Mouse (Mus musculus) left cerebral cortex, adult 8-10 months (tissue): ENCODE data around the gene Cep83. TPM values are rescaled to one million over a fixed set of nuclear protein-coding genes. Genes with fewer than 3 reads are reported as not detected.

ENCODE experiments used
- DNase-seq, 2 experiments: peaks; one replicate each; pipeline ENCODE4 v3.0.0; 2022; ENCODE audit warnings: low spot score in 2 of 2
- total RNA-seq, 4 experiments: library from RNA; stranded (reverse); gene quantifications; 2 replicates each; pipeline ENCODE4 v1.2.4; 2022

Gene Cep83
- total RNA-seq, 4 experiments from 2014 or later = 34.9 to 37.2 (median 36.8) TPM

DNA sequence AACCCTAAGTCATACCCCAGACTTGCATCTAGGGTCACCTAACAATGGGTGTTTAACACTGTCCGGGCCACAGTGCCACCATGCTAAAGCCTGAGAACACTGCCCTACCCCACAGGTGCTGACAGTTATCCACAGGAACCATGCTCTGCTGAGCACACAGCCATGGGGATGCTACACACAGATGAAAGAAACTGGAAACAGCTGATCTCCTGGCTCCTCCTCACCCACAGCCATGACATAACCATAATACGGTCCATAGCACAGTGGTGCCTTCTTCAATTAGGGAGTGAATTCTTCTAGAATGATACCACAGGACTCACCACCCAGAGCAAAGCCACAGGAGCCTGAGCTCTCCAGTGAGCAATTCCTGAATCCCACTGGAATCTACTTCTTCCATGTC is 137.5 kb downstream of the Cep83 start:
- DNase-seq = no peak

DNA sequence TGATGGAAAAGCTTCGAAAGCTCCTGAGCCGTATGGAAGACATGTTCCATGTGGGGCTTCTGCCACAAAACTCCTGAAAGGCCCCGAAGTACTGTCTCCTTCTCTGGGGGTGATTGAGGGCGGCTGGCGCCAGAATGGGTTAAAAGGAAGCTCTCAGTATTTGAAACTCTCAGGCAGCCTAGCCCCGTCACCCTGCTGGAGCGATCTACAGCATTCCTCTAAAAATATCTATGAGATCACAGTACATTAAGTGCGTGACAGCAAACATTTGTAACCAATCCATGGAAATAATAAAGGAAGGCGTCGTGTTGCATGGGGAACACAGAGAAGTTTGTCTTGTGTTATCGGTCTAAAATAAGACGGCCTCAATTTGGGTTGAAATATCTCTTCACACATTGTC is 138.0 kb downstream of the Cep83 start:
- no peak for DNase-seq

DNA sequence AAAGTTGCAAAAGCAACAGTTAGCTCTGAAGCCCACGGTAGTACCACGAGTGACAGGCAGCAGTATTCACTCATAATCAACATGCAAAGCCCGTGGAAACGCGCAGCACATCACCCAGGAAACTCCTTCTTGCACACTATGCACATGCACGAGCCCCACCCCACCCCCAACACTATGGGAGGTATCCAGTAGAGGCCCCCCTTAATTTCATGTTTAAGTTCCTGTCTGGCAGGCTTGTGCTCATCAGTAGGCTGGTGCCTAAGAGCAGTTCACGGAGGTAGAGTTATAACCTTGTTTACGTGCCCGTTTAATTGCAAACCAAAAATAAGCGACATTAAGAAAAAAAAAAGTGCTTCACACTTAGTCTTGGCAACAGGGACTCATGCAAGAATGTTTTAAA is 138.9 kb downstream of the Cep83 start:
- DNase-seq = no peak

GRCm38 (mm10) chr10:94827890-94828733 is 139.7 kb downstream of the Cep83 start:
- no peak for DNase-seq

DNA sequence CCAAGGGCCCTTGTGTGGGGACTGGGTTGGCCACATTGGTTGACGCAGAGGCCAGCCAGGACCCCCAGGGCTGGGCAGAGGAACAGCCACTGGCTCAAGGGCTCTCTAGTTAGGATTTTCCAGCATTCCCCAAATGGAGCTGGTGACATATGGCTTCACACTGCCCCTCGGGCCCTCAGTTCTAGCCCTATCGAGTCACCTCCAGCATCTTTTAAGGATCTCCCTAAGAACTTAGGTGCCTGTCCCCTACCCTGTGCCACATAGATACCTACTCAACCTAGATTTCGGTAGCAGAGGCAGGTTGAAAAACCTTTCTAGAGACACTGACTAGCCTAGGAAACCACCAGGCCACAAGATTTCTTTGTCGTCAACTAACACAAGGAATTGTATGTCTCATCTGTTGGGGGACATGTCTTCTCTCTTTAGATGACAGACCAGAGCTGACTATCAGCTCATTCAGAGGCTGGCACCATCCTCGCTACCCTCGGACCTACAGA is 140.3 kb downstream of the Cep83 start:
- no peak for DNase-seq

- DNase-seq = peak; percentile 83 to 85
Observed at GRCm38 (mm10) chr10:94829407-94829806, 141.0 kb downstream of the Cep83 start.

GRCm38 (mm10) chr10:94835874-94836273 is 147.4 kb downstream of the Cep83 start:
- DNase-seq = no peak
